Mouse (Mus musculus) midbrain, embryonic 10.5 days (tissue): ENCODE measurements around the gene Numa1. TPM values are rescaled to one million over a fixed set of nuclear protein-coding genes. Genes with fewer than 3 reads are reported as not detected.
"Not testable (repeated sequence)": the region's sequence is repeated elsewhere in the genome, so short reads cannot be mapped to it uniquely, and the experiment has no call there.

Experiments used
- DNase-seq: peaks from one replicate; pipeline ENCODE4 v3.0.0-alpha.2; 2017; ENCODE audit warnings: low spot score
- H3K27ac ChIP-seq: fragments of 300-500 bp; sonication (generic); replicated peaks from 2 replicates; pipeline ENCODE4 v1.5.1; 2016; ENCODE audit warnings: mild to moderate bottlenecking
- H3K27me3 ChIP-seq: fragments of 300-500 bp; sonication (generic); 2 replicates; pipeline ENCODE4 v1.6.1; 2016; ENCODE audit warnings: low read depth, mild to moderate bottlenecking; ENCODE audit not compliant: poor library complexity, severe bottlenecking
- H3K36me3 ChIP-seq: fragments of 300-500 bp; sonication (generic); 2 replicates; pipeline ENCODE4 v1.6.1; 2016; ENCODE audit warnings: mild to moderate bottlenecking, moderate library complexity
- H3K4me1 ChIP-seq: fragments of 300-500 bp; sonication (generic); 2 replicates; pipeline ENCODE4 v1.6.1; 2016
- H3K4me3 ChIP-seq: fragments of 300-500 bp; sonication (generic); 2 replicates; pipeline ENCODE4 v1.5.1; 2016; ENCODE audit warnings: mild to moderate bottlenecking, moderate library complexity
- H3K9me3 ChIP-seq: fragments of 300-500 bp; sonication (generic); replicated peaks from 2 replicates; pipeline ENCODE4 v1.6.1; 2016; ENCODE audit warnings: mild to moderate bottlenecking
- WGBS: fragments of 180-500 bp; shearing (Covaris S2); methylation state at CpG from one replicate; pipeline ENCODE4 v1.1.7; 2016; 5-methylcytosine and 5-hydroxymethylcytosine counted together
- polyA plus RNA-seq: library from polyadenylated mRNA; unstranded; fragments of >200 nt; fragmentation: Nextera tagmentation; extraction: Ambion mirVana; gene quantifications from 2 replicates; pipeline ENCODE4 v1.2.1, GENCODE M21; 2016

The Numa1 gene
- polyA plus RNA-seq, 1 experiment from 2014 or later = 76.9 TPM

- no peak for DNase-seq
- Histone ChIP-seq H3K4me3 (no peak overlapping the region), H3K36me3 (peaks cover 99% of the 10 kb centered on the region), H3K9me3 (no peaks in the 10 kb centered on the region), H3K27me3 (no peaks in the 10 kb centered on the region), H3K4me1 (no peaks in the 10 kb centered on the region), H3K27ac (no peak overlapping the region)
- WGBS = 88% methylated on average over 1 of the region's 1 CpGs
Measured at GRCm38 (mm10) chr7:102034904-102035303, 101.0 kb downstream of the Numa1 start.

- H3K27ac ChIP-seq = no peak overlapping the region
- H3K9me3 ChIP-seq = no peaks in the 10 kb centered on the region
- H3K4me1 ChIP-seq = no peaks in the 10 kb centered on the region
- H3K27me3 ChIP-seq = no peaks in the 10 kb centered on the region
- peaks cover 99% of the 10 kb centered on the region for H3K36me3 ChIP-seq
- H3K4me3 ChIP-seq = no peak overlapping the region
- no peak for DNase-seq
- 90% methylated on average over 2 of the region's 2 CpGs for WGBS
Measured at GRCm38 (mm10) chr7:102035534-102035933, 101.6 kb downstream of the Numa1 start.

GRCm38 (mm10) chr7:102037318-102037717 is 103.4 kb downstream of the Numa1 start:
- Histone ChIP-seq H3K9me3 (no peaks in the 10 kb centered on the region), H3K4me1 (no peaks in the 10 kb centered on the region), H3K27ac (no peak overlapping the region), H3K36me3 (peaks cover 98% of the 10 kb centered on the region), H3K27me3 (no peaks in the 10 kb centered on the region), H3K4me3 (no peak overlapping the region)
- WGBS = 96% methylated on average over 3 of the region's 3 CpGs
- no peak for DNase-seq

GRCm38 (mm10) chr7:102042314-102042713 is 108.4 kb downstream of the Numa1 start:
- 90% methylated on average over 2 of the region's 2 CpGs for WGBS
- Histone ChIP-seq H3K27ac (no peak overlapping the region), H3K36me3 (peaks cover 63% of the 10 kb centered on the region), H3K9me3 (no peaks in the 10 kb centered on the region), H3K27me3 (no peaks in the 10 kb centered on the region), H3K4me1 (no peaks in the 10 kb centered on the region), H3K4me3 (no peak overlapping the region)
- no peak for DNase-seq

GRCm38 (mm10) chr7:102048524-102048923 is 114.6 kb downstream of the Numa1 start:
- not testable (repeated sequence) for H3K27ac ChIP-seq, H3K9me3 ChIP-seq, H3K27me3 ChIP-seq, H3K4me3 ChIP-seq, DNase-seq, H3K4me1 ChIP-seq
- peaks cover 51% of the 10 kb centered on the region for H3K36me3 ChIP-seq

- 90% methylated on average over 3 of the region's 3 CpGs for WGBS
- Histone ChIP-seq H3K27me3 (no peaks in the 10 kb centered on the region), H3K27ac (no peak overlapping the region), H3K4me1 (peaks cover 19% of the 10 kb centered on the region), H3K36me3 (peaks cover 60% of the 10 kb centered on the region), H3K9me3 (no peaks in the 10 kb centered on the region), H3K4me3 (no peak overlapping the region)
- DNase-seq = no peak
Measured at GRCm38 (mm10) chr7:102061353-102061752, 127.4 kb downstream of the Numa1 start.

GRCm38 (mm10) chr7:102062203-102062602 is 128.3 kb downstream of the Numa1 start:
- DNase-seq = no peak
- Histone ChIP-seq H3K36me3 (peaks cover 52% of the 10 kb centered on the region), H3K4me1 (peaks cover 23% of the 10 kb centered on the region), H3K9me3 (no peaks in the 10 kb centered on the region), H3K4me3 (no peak overlapping the region), H3K27me3 (no peaks in the 10 kb centered on the region), H3K27ac (no peak overlapping the region)
- WGBS = 91% methylated on average over 1 of the region's 1 CpGs

GRCm38 (mm10) chr7:102063891-102064290 is 130.0 kb downstream of the Numa1 start:
- WGBS = 92% methylated on average over 9 of the region's 9 CpGs
- DNase-seq = no peak
- no peak overlapping the region for H3K27ac ChIP-seq

More at GRCm38 (mm10) chr7:102063891-102064290, 130.0 kb downstream of the Numa1 start:
- no peaks in the 10 kb centered on the region for H3K9me3 ChIP-seq
- peaks cover 23% of the 10 kb centered on the region for H3K4me1 ChIP-seq
- H3K4me3 ChIP-seq = peak overlapping the region; percentile 84
- H3K27me3 ChIP-seq = no peaks in the 10 kb centered on the region
- H3K36me3 ChIP-seq = peaks cover 49% of the 10 kb centered on the region

Other genes with a start within 250 kb of the Numa1 start
- gene Phox2a, start 115.8 kb upstream of the Numa1 start, polyA plus RNA-seq = 0.83 and 2.0 TPM in 2 replicates
- 36.2 and 38.1 TPM in 2 replicates for gene Inppl1, start 95.9 kb upstream of the Numa1 start, polyA plus RNA-seq
- gene Folr2, start 76.9 kb upstream of the Numa1 start, polyA plus RNA-seq = 0.70 and 1.1 TPM in 2 replicates
- 110 and 123 TPM in 2 replicates for gene Anapc15, start 70.4 kb upstream of the Numa1 start, polyA plus RNA-seq
- 17.9 and 19.5 TPM in 2 replicates for gene Folr1, start 63.3 kb upstream of the Numa1 start, polyA plus RNA-seq
- gene Lamtor1, start 28.2 kb upstream of the Numa1 start, polyA plus RNA-seq = 164 and 166 TPM in 2 replicates
- gene Tomt, start 27.8 kb upstream of the Numa1 start, polyA plus RNA-seq = 0.37 and 0.87 TPM in 2 replicates
- gene Lrrc51, start 216 bp upstream of the Numa1 start, polyA plus RNA-seq = 10.6 and 12.7 TPM in 2 replicates
- 3.8 and 4.1 TPM in 2 replicates for gene Il18bp, start 84.6 kb downstream of the Numa1 start, polyA plus RNA-seq
- gene Rnf121, start 131.4 kb downstream of the Numa1 start, polyA plus RNA-seq = 31.1 and 32.7 TPM in 2 replicates
- gene Xndc1, start 131.4 kb downstream of the Numa1 start, polyA plus RNA-seq = 44.2 and 45.3 TPM in 2 replicates
- gene Xntrpc, start 131.6 kb downstream of the Numa1 start, polyA plus RNA-seq = 1.7 and 1.8 TPM in 2 replicates
- gene Trpc2, start 149.0 kb downstream of the Numa1 start, polyA plus RNA-seq = 0.19 TPM in 1 of 2 replicates, not detected in the other
- 0.67 and 0.79 TPM in 2 replicates for gene Art1, start 167.6 kb downstream of the Numa1 start, polyA plus RNA-seq
- gene Art5, start 175.4 kb downstream of the Numa1 start, polyA plus RNA-seq = 1.9 TPM in 2 replicates
- not detected in 2 replicates for gene Chrna10, start 182.7 kb downstream of the Numa1 start, polyA plus RNA-seq